Mouse (Mus musculus): ENCODE results near the gene Ptma.

- TF ChIP-seq GATA1 (IDR thresholded peaks at IDR 0.05; ENCODE audit: borderline replicate concordance, low read length) (no peak), FLI1 (IDR thresholded peaks at IDR 0.05; ENCODE audit: low read length) (no peak)
Measured at GRCm38 (mm10) chr1:86522286-86522871, 4.1 kb upstream of the Ptma start.

Data from megakaryocyte, embryonic 14.5 days (primary cell).